Mouse (Mus musculus) ES-E14 (cell line): ENCODE data around the gene Hscb. TPM values are rescaled to one million over a fixed set of nuclear protein-coding genes. Genes with fewer than 3 reads are reported as not detected.

ENCODE experiments used
- DNase-seq: peaks from one replicate; pipeline ENCODE4 v3.0.0-alpha.2; 2013; ENCODE audit warnings: low read depth, low spot score
- H3K27ac ChIP-seq: 2 replicates; pipeline ENCODE4 v1.5.1; 2012; ENCODE audit warnings: low read depth, mild to moderate bottlenecking, low read length, moderate library complexity, mixed read lengths; ENCODE audit not compliant: poor library complexity, insufficient read depth, severe bottlenecking
- H3K36me3 ChIP-seq: 2 replicates; pipeline ENCODE4 v1.6.1; 2012; ENCODE audit warnings: mild to moderate bottlenecking, low read length, moderate library complexity, mixed read lengths; ENCODE audit not compliant: control insufficient read depth, poor library complexity, insufficient read depth, severe bottlenecking
- H3K4me1 ChIP-seq, 2 experiments: fragments of 150-350 bp in 1 of 2; sonication (generic) in 1 of 2; 2 replicates each; pipeline ENCODE4 v1.6.1; 2012; ENCODE audit warnings: low read length in 2 of 2, mild to moderate bottlenecking in 1 of 2, mixed read lengths in 1 of 2; ENCODE audit not compliant: control insufficient read depth in 2 of 2, insufficient read depth in 2 of 2, poor library complexity in 1 of 2
- H3K4me3 ChIP-seq, 2 experiments: fragments of 150-350 bp in 1 of 2; sonication (generic) in 1 of 2; 2 replicates each; pipeline ENCODE4 v1.5.1; 2012; ENCODE audit warnings: low read length in 2 of 2, low read depth in 1 of 2, mild to moderate bottlenecking in 1 of 2, mixed read lengths in 1 of 2; ENCODE audit not compliant: insufficient read depth in 1 of 2, poor library complexity in 1 of 2, severe bottlenecking in 1 of 2
- H3K9ac ChIP-seq: 2 replicates; pipeline ENCODE4 v1.6.1; 2012; ENCODE audit warnings: low read depth, mild to moderate bottlenecking, low read length, mixed read lengths; ENCODE audit not compliant: poor library complexity, insufficient read depth, severe bottlenecking
- H3K9me3 ChIP-seq: fragments of 150-350 bp; sonication (generic); 2 replicates; pipeline ENCODE4 v1.6.1; 2012; ENCODE audit warnings: low read depth, mild to moderate bottlenecking, low read length; ENCODE audit not compliant: control insufficient read depth, insufficient read depth
- CHD2 ChIP-seq: IDR thresholded peaks from 2 replicates; pipeline ENCODE4 v1.6.1; 2014; ENCODE audit warnings: mild to moderate bottlenecking, low read depth, low read length, inconsistent platforms
- HCFC1 ChIP-seq: IDR thresholded peaks from 2 replicates; pipeline ENCODE4 v1.6.1; 2012; ENCODE audit warnings: low read length, inconsistent platforms, borderline replicate concordance; ENCODE audit not compliant: insufficient read depth
- MAFK ChIP-seq: IDR thresholded peaks from 2 replicates; pipeline ENCODE4 v1.6.1; 2014; ENCODE audit warnings: mild to moderate bottlenecking, low read depth, low read length, inconsistent platforms; ENCODE audit not compliant: insufficient read depth
- ZC3H11A ChIP-seq: IDR thresholded peaks from 2 replicates; pipeline ENCODE4 v1.6.1; 2012; ENCODE audit warnings: low read depth, mild to moderate bottlenecking, inconsistent platforms, low read length, borderline replicate concordance
- ZNF384 ChIP-seq: IDR thresholded peaks from 2 replicates; pipeline ENCODE4 v1.6.1; 2012; ENCODE audit warnings: low read depth, low read length, inconsistent platforms
- in situ Hi-C, 2 experiments: fragments of 600-800 bp; cut with MboI; formaldehyde crosslinking; loops; one replicate each; pipeline ENCODE4 v1.15.1; 2025; ENCODE audit warnings: low sequenced_read_pairs in 2 of 2, inconsistent platforms in 1 of 2; ENCODE audit not compliant: unreplicated experiment in 2 of 2
- total RNA-seq: library from RNA; depleted of rRNA; stranded (reverse); fragments of 300-350 nt; gene quantifications from 2 replicates; pipeline ENCODE4 v1.2.3, GENCODE M21; 2012

Gene Hscb
- total RNA-seq, 1 experiment: 22.9 TPM

DNA sequence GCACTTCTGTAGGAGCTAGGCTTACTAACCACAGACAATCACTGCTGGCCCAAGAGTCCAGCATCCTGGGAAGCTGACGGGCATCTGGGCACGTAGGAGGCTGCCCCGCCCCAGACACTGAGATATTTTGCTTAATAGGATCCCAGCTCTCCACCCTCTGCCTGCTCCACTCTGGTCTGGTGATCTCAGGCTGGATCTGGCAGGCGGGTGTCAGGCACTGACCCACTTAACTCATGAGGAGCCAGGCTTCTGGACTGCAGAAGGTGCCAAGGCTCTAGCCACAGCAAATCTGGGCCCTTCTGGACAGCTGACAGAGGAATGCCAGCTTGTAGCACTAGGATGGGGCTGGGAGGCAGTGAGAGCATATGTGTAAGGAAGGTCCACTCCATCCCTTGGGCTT, 37.4 kb downstream of the Hscb start:
- in situ Hi-C loops: no loop called here

GRCm38 (mm10) chr5:110801036-110801624, 38.4 kb downstream of the Hscb start:
- TF ChIP-seq ZC3H11A (no peak), HCFC1 (no peak), CHD2 (no peak), ZNF384 (no peak), MAFK (no peak)
- H3K27ac ChIP-seq: peak overlapping the region; percentile 18
- no peak overlapping the region for H3K4me3 ChIP-seq
- H3K36me3 ChIP-seq: peaks cover 64% of the 10 kb centered on the region
- H3K9ac ChIP-seq: peak overlapping the region; percentile 22
- H3K9me3 ChIP-seq: no peaks in the 10 kb centered on the region
- DNase-seq: no peak
- in situ Hi-C loops: no loop called here
- H3K4me1 ChIP-seq: peaks cover 19 to 42% of the 10 kb centered on the region in 2 experiments

More for the DNA sequence above, 37.4 kb downstream of the Hscb start:
- TF ChIP-seq HCFC1: no peak
- no peak for TF ChIP-seq MAFK
- no peak for TF ChIP-seq ZNF384
- no peak for TF ChIP-seq CHD2
- H3K9me3 ChIP-seq: no peaks in the 10 kb centered on the region
- H3K27ac ChIP-seq: peak overlapping the region; percentile 51
- H3K36me3 ChIP-seq: peaks cover 57% of the 10 kb centered on the region
- no peak for DNase-seq
- H3K9ac ChIP-seq: no peak overlapping the region
- H3K4me1 ChIP-seq: peaks cover 19 to 42% of the 10 kb centered on the region in 2 experiments
- H3K4me3 ChIP-seq: no peak overlapping the region

DNA sequence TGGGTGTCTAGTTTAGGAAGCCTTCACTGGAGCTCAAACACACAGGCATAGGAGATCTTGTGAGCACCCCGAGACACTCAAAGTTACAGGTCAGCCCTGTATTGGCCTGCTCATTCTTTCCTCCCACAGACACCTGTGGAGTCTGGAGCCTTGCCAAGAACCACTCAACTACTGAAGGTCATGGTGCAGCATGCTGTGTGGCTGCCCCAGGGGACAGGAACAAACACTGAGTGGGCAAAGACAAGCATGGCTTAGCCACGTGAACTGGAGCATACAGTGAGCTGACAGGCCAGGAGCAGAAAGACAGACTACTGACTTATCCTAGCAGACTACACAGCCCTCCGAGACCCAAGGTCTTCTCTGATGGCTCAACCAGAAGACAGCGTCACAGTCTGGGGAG, 41.9 kb downstream of the Hscb start:
- in situ Hi-C loops: no loop called here
- H3K27ac ChIP-seq: no peak overlapping the region

DNA sequence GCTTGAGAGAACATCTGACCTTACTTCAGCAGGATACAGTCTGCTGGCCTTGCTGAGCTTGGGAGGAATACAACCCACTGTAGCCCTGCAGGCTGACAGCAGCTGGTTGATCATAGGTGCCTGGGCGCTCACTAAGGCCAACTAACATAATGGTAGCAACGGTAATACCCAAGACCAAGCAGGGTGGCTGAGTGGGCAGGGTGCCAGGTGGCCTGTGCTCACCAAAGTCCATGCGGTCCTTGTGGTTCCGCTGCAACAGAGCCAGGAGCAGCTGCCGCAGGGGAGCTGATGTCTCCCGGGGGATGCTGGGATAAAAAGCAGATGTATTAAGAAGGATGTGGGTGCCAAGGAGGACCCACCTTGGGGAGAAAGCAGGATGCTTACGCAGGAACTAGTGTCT, 45.2 kb downstream of the Hscb start:
- in situ Hi-C loops: no loop called here
- Histone ChIP-seq H3K9me3 (no peaks in the 10 kb centered on the region), H3K27ac (no peak overlapping the region; the same call in 1 of the 2 replicates), H3K4me1 (peaks cover 0 to 7% of the 10 kb centered on the region in 2 experiments; a peak in 1 of 4 replicates), H3K9ac (no peak overlapping the region), H3K4me3 (no peak overlapping the region), H3K36me3 (peaks cover 92% of the 10 kb centered on the region)
- TF ChIP-seq HCFC1: no peak
- no peak for TF ChIP-seq MAFK
- TF ChIP-seq CHD2: no peak
- TF ChIP-seq ZNF384: no peak
- no peak for TF ChIP-seq ZC3H11A
- no peak for DNase-seq

More for the DNA sequence above, 41.9 kb downstream of the Hscb start:
- H3K9me3 ChIP-seq: no peaks in the 10 kb centered on the region
- no peak for DNase-seq
- TF ChIP-seq ZNF384 (no peak), MAFK (no peak), HCFC1 (no peak)
- peaks cover 4 to 31% of the 10 kb centered on the region in 2 experiments; a peak in 3 of 4 replicates for H3K4me1 ChIP-seq
- H3K4me3 ChIP-seq: no peak overlapping the region
- peaks cover 92% of the 10 kb centered on the region for H3K36me3 ChIP-seq
- no peak overlapping the region for H3K9ac ChIP-seq

GRCm38 (mm10) chr5:110788684-110789083, 50.9 kb downstream of the Hscb start:
- in situ Hi-C loops: no loop called here
- peaks cover 0 to 5% of the 10 kb centered on the region in 2 experiments; a peak in 1 of 4 replicates for H3K4me1 ChIP-seq
- H3K9me3 ChIP-seq: no peaks in the 10 kb centered on the region
- H3K9ac ChIP-seq: no peak overlapping the region
- H3K27ac ChIP-seq: no peak overlapping the region
- H3K4me3 ChIP-seq: no peak overlapping the region
- TF ChIP-seq MAFK (no peak), ZC3H11A (peak; percentile 24; the same call in 1 of the 2 replicates), ZNF384 (no peak)
- H3K36me3 ChIP-seq: peaks cover 83% of the 10 kb centered on the region
- DNase-seq: peak; percentile 54
